Mouse (Mus musculus) olfactory bulb, adult 2 months (tissue): ENCODE data around the gene Dstyk.

Experiments used
- CTCF ChIP-seq: fragments of 200-500 bp; IDR thresholded peaks from 2 replicates; pipeline ENCODE4 v1.5.1; 2012; ENCODE audit warnings: low read depth, mild to moderate bottlenecking, low read length, moderate library complexity; ENCODE audit not compliant: insufficient read depth
- POLR2A ChIP-seq: fragments of 200-500 bp; IDR thresholded peaks from 2 replicates; pipeline ENCODE4 v1.6.1; 2012; ENCODE audit warnings: mild to moderate bottlenecking, low read depth, low read length, moderate library complexity; ENCODE audit not compliant: insufficient read depth

DNA sequence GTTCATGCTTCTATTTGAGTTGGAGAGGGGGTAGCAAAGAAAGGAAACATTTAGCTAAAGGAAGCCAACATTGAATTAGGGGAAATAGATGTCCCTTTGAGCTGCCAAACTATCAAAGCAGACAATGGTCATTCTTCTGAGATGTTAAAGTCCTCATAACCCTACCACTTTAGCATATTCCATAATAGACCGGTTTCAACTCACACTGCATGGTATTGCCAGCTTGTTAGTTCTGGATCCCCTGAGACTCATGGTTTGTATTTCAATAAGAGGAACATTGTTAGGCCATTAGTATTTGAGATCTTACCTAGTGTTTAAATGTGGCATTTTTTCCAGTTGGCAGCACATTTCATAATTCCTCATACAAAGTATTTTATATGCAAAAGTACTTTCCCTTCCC is 19.6 kb downstream of the Dstyk start:
- TF ChIP-seq POLR2A (no peak), CTCF (no peak)
